Mouse (Mus musculus) thymus, postnatal 0 days (tissue): Measurements from ENCODE around the gene Rhbdd3. TPM values are rescaled to one million over a fixed set of nuclear protein-coding genes. Genes with fewer than 3 reads are reported as not detected.

Experiments used
- polyA plus RNA-seq: library from polyadenylated mRNA; unstranded; fragments of >200 nt; fragmentation: Nextera tagmentation; extraction: Ambion mirVana; gene quantifications from 2 replicates; pipeline ENCODE4 v1.2.1, GENCODE M21; 2015

Rhbdd3 gene
- polyA plus RNA-seq, 1 experiment from 2014 or later = 19.8 TPM

Other genes starting within 250 kb of the Rhbdd3 start
- 25.5 and 28.3 TPM in 2 replicates for gene Nf2, start 249.4 kb upstream of the Rhbdd3 start, polyA plus RNA-seq
- gene Nipsnap1, start 225.0 kb upstream of the Rhbdd3 start, polyA plus RNA-seq = 46.8 and 50.8 TPM in 2 replicates
- 35.4 and 37.7 TPM in 2 replicates for gene Thoc5, start 203.6 kb upstream of the Rhbdd3 start, polyA plus RNA-seq
- 3.1 and 3.9 TPM in 2 replicates for gene Nefh, start 150.9 kb upstream of the Rhbdd3 start, polyA plus RNA-seq
- gene Ap1b1, start 112.1 kb upstream of the Rhbdd3 start, polyA plus RNA-seq = 56.7 and 59.0 TPM in 2 replicates
- gene Rasl10a, start 40.8 kb upstream of the Rhbdd3 start, polyA plus RNA-seq = 4.2 and 5.9 TPM in 2 replicates
- 12.0 and 12.2 TPM in 2 replicates for gene Gas2l1, start 33.6 kb upstream of the Rhbdd3 start, polyA plus RNA-seq
- gene Ewsr1, start 340 bp downstream of the Rhbdd3 start, polyA plus RNA-seq = 501 and 565 TPM in 2 replicates
- 46.1 and 51.0 TPM in 2 replicates for gene Emid1, start 53.3 kb downstream of the Rhbdd3 start, polyA plus RNA-seq
- gene Kremen1, start 162.6 kb downstream of the Rhbdd3 start, polyA plus RNA-seq = 42.9 and 54.9 TPM in 2 replicates